Comparison of ENCODE assay signal across 8 mouse cellular contexts in genomic region chr10:16637006-16637405, GRCm38 (mm10).
DNase-seq lines count a peak whose midpoint lies in the region; ATAC-seq and TF ChIP-seq lines count a peak whose summit lies in the region.

No protein-coding gene starts in this region.

- peak; percentile 6 for DNase-seq in forebrain, postnatal 0 days
- peak; percentile 15 for DNase-seq in ovary, adult 18-20 months (ENCODE audit: low spot score)
- DNase-seq in ovary, postnatal 10 days (ENCODE audit: low spot score), result no peak
- peak; percentile 56 for DNase-seq in gastrocnemius, adult 2 months
- peak; percentile 67 for DNase-seq in lung, postnatal 0 days (ENCODE audit: low spot score)
- no peak for DNase-seq in left cerebral cortex, postnatal 10 days (ENCODE audit: extremely low spot score in 1 of 2, low spot score in 2 of 2)
- DNase-seq in right cerebral cortex, postnatal 14 days, result no peak

- no peaks in the 10 kb centered on the region for H3K36me3 ChIP-seq in forebrain, postnatal 0 days (ENCODE audit: insufficient read depth)
- H3K36me3 ChIP-seq in forebrain, embryonic 15.5 days, result no peaks in the 10 kb centered on the region
- no peaks in the 10 kb centered on the region for H3K36me3 ChIP-seq in lung, postnatal 0 days (ENCODE audit: insufficient read depth, low read length)

- no peak overlapping the region for H3K9ac ChIP-seq in forebrain, postnatal 0 days
- no peak overlapping the region for H3K9ac ChIP-seq in forebrain, embryonic 15.5 days (replicated peaks)
- H3K9ac ChIP-seq in lung, postnatal 0 days (replicated peaks; ENCODE audit: low read depth), result no peak overlapping the region

- H3K27ac ChIP-seq in forebrain, postnatal 0 days (ENCODE audit: low read depth, low read length), result no peak overlapping the region
- H3K27ac ChIP-seq in forebrain, embryonic 15.5 days (replicated peaks), result no peak overlapping the region
- H3K27ac ChIP-seq in gastrocnemius, adult 2 months, result peak overlapping the region; percentile 10; the same call in 1 of the 2 replicates
- no peak overlapping the region for H3K27ac ChIP-seq in lung, postnatal 0 days (ENCODE audit: low read length)

- no peak for TF ChIP-seq EP300 in lung, postnatal 0 days (IDR thresholded peaks at IDR 0.05)

- no peak overlapping the region for H3K4me3 ChIP-seq in forebrain, postnatal 0 days (ENCODE audit: low read depth, low read length)
- no peak overlapping the region for H3K4me3 ChIP-seq in forebrain, embryonic 15.5 days
- no peak overlapping the region for H3K4me3 ChIP-seq in gastrocnemius, adult 2 months
- H3K4me3 ChIP-seq in lung, postnatal 0 days (ENCODE audit: low read depth, low read length), result no peak overlapping the region

- peak; percentile 42; the same call in 1 of the 2 replicates for TF ChIP-seq CTCF in forebrain, postnatal 0 days (IDR thresholded peaks at IDR 0.05; ENCODE audit: low read depth)
- peak; percentile 54 for TF ChIP-seq CTCF in gastrocnemius, adult 2 months (IDR thresholded peaks at IDR 0.05)
- TF ChIP-seq CTCF in lung, postnatal 0 days (IDR thresholded peaks at IDR 0.05), result peak; percentile 61

- no peak for ATAC-seq in forebrain, postnatal 0 days
- no peak for ATAC-seq in forebrain, embryonic 15.5 days (replicated peaks)
- peak; percentile 46 for ATAC-seq in lung, postnatal 0 days

- no peaks in the 10 kb centered on the region for H3K4me1 ChIP-seq in forebrain, postnatal 0 days (ENCODE audit: insufficient read depth)
- no peaks in the 10 kb centered on the region for H3K4me1 ChIP-seq in forebrain, embryonic 15.5 days
- H3K4me1 ChIP-seq in lung, postnatal 0 days (ENCODE audit: insufficient read depth, low read depth, low read length), result no peaks in the 10 kb centered on the region

- no peaks in the 10 kb centered on the region for H3K27me3 ChIP-seq in forebrain, postnatal 0 days (ENCODE audit: insufficient read depth, low read length)
- no peaks in the 10 kb centered on the region for H3K27me3 ChIP-seq in forebrain, embryonic 15.5 days
- no peaks in the 10 kb centered on the region for H3K27me3 ChIP-seq in lung, postnatal 0 days (replicated peaks; ENCODE audit: insufficient read depth, low read length)

- H3K4me2 ChIP-seq in forebrain, postnatal 0 days (ENCODE audit: low read depth), result no peak overlapping the region
- no peak overlapping the region for H3K4me2 ChIP-seq in forebrain, embryonic 15.5 days (replicated peaks)
- no peak overlapping the region for H3K4me2 ChIP-seq in lung, postnatal 0 days (replicated peaks; ENCODE audit: low read depth, low read length)

- H3K9me3 ChIP-seq in forebrain, postnatal 0 days (ENCODE audit: low read length), result no peaks in the 10 kb centered on the region
- no peaks in the 10 kb centered on the region for H3K9me3 ChIP-seq in forebrain, embryonic 15.5 days
- no peaks in the 10 kb centered on the region for H3K9me3 ChIP-seq in lung, postnatal 0 days (ENCODE audit: low read length)

- intact Hi-C loops in gastrocnemius, adult 2 months (cut with DNase I), result loop anchor here (5.0 kb wide), 1 partner anchor 1090 kb away; no protein-coding TSS in a partner anchor
- intact Hi-C loops in left cerebral cortex, postnatal 10 days (cut with DNase I), result loop anchor here (10.0 kb wide), 1 partner anchor 1088 kb away; the partner anchor contains the start of gene Cited2

Comparison
In these comparisons a context has a peak if more than half of its experiments do, and no peak if none do; other contexts are left out.
1. DNase-seq: peak in forebrain, postnatal 0 days (single experiment), ovary, adult 18-20 months (single experiment), gastrocnemius, adult 2 months (single experiment) and lung, postnatal 0 days (single experiment); none in ovary, postnatal 10 days (single experiment), left cerebral cortex, postnatal 10 days (0 of 2) and right cerebral cortex, postnatal 14 days (single experiment).
2. Peak in every context shown above with its lines, with median percentiles within 50 percentile points of each other: CTCF ChIP-seq.